Mouse (Mus musculus) MEL (cell line): Measurements from ENCODE around the gene Htr5a. TPM values are rescaled to one million over a fixed set of nuclear protein-coding genes. Genes with fewer than 3 reads are reported as not detected.

Experiments used
- DNase-seq: peaks from one replicate; pipeline ENCODE4 v3.0.0; 2011; ENCODE audit warnings: low read depth, low spot score
- H3K27ac ChIP-seq: 2 replicates; pipeline ENCODE4 v1.5.1; 2012; ENCODE audit warnings: low read depth, mild to moderate bottlenecking, control low read depth, low read length, moderate library complexity; ENCODE audit not compliant: control insufficient read depth
- H3K27me3 ChIP-seq, 2 experiments: fragments of 150-350 bp in 1 of 2; sonication (generic) in 1 of 2; 2 replicates each; pipeline ENCODE4 v1.6.1; 2012; ENCODE audit warnings: low read length in 2 of 2, mild to moderate bottlenecking in 2 of 2, improper control_type of control experiment in 1 of 2, moderate library complexity in 1 of 2; ENCODE audit not compliant: insufficient read depth in 2 of 2, control insufficient read depth in 1 of 2
- H3K36me3 ChIP-seq, 2 experiments: 2 replicates each; pipeline ENCODE4 v1.6.1; 2012 to 2014; ENCODE audit warnings: low read length in 2 of 2, improper control_type of control experiment in 1 of 2, inconsistent platforms in 1 of 2, mild to moderate bottlenecking in 1 of 2; ENCODE audit not compliant: insufficient read depth in 2 of 2, control insufficient read depth in 1 of 2
- H3K4me1 ChIP-seq, 2 experiments: fragments of 150-350 bp in 1 of 2; sonication (generic) in 1 of 2; 2 replicates each; pipeline ENCODE4 v1.6.1; 2012; ENCODE audit warnings: low read length in 2 of 2, improper control_type of control experiment in 1 of 2, mild to moderate bottlenecking in 1 of 2; ENCODE audit not compliant: insufficient read depth in 2 of 2, control insufficient read depth in 1 of 2
- H3K4me3 ChIP-seq, 2 experiments: fragments of 150-350 bp in 1 of 2; sonication (generic) in 1 of 2; 2 replicates each; pipeline ENCODE4 v1.5.1; 2012; ENCODE audit warnings: low read depth in 2 of 2, low read length in 2 of 2, mild to moderate bottlenecking in 2 of 2, moderate library complexity in 2 of 2, control low read depth in 1 of 2, improper control_type of control experiment in 1 of 2; ENCODE audit not compliant: control insufficient read depth in 1 of 2, insufficient read depth in 1 of 2
- H3K79me2 ChIP-seq: 2 replicates; pipeline ENCODE4 v1.6.1; 2012; ENCODE audit warnings: mild to moderate bottlenecking, low read length, moderate library complexity; ENCODE audit not compliant: control insufficient read depth, poor library complexity, insufficient read depth
- H3K9ac ChIP-seq: 2 replicates; pipeline ENCODE4 v1.6.1; 2012; ENCODE audit warnings: low read depth, mild to moderate bottlenecking, control low read depth, low read length, moderate library complexity; ENCODE audit not compliant: control insufficient read depth, poor library complexity, severe bottlenecking
- H3K9me3 ChIP-seq: fragments of 150-350 bp; sonication (generic); replicated peaks from 2 replicates; pipeline ENCODE4 v1.6.1; 2012; ENCODE audit warnings: mild to moderate bottlenecking, low read length, improper control_type of control experiment, moderate library complexity; ENCODE audit not compliant: insufficient read depth
- BHLHE40 ChIP-seq: IDR thresholded peaks from 2 replicates; pipeline ENCODE4 v1.6.1; 2012; ENCODE audit warnings: low read depth, mild to moderate bottlenecking, inconsistent platforms, low read length, improper control_type of control experiment, borderline replicate concordance
- CHD2 ChIP-seq: IDR thresholded peaks from 2 replicates; pipeline ENCODE4 v1.6.1; 2011; ENCODE audit warnings: low read length, improper control_type of control experiment
- CTCF ChIP-seq, 3 experiments: IDR thresholded peaks in 2 of 3; conservative IDR thresholded peaks in 1 of 3; 2 replicates each; pipeline ENCODE4 v1.5.1; 2011 to 2012; ENCODE audit warnings: low read length in 3 of 3, low read depth in 2 of 3, mild to moderate bottlenecking in 2 of 3, improper control_type of control experiment in 1 of 3, inconsistent platforms in 1 of 3, mixed read lengths in 1 of 3, moderate library complexity in 1 of 3; ENCODE audit not compliant: control insufficient read depth in 1 of 3, insufficient read depth in 1 of 3, poor library complexity in 1 of 3, severe bottlenecking in 1 of 3
- ELF1 ChIP-seq: IDR thresholded peaks from 2 replicates; pipeline ENCODE4 v1.6.1; 2014; ENCODE audit warnings: low read depth, mild to moderate bottlenecking, inconsistent platforms, low read length, improper control_type of control experiment, moderate library complexity
- EP300 ChIP-seq, 2 experiments: IDR thresholded peaks; 2 replicates each; pipeline ENCODE4 v1.6.1; 2011; ENCODE audit warnings: improper control_type of control experiment in 2 of 2, low read length in 2 of 2, low read depth in 1 of 2, mild to moderate bottlenecking in 1 of 2
- GATA1 ChIP-seq: IDR thresholded peaks from 2 replicates; pipeline ENCODE4 v1.6.1; 2011; ENCODE audit warnings: low read depth, low read length, improper control_type of control experiment
- HCFC1 ChIP-seq: IDR thresholded peaks from 2 replicates; pipeline ENCODE4 v1.6.1; 2012; ENCODE audit warnings: low read depth, mild to moderate bottlenecking, inconsistent platforms, low read length, improper control_type of control experiment, moderate library complexity
- JUND ChIP-seq: IDR thresholded peaks from 2 replicates; pipeline ENCODE4 v1.6.1; 2011; ENCODE audit warnings: low read depth, mild to moderate bottlenecking, improper control_type of control experiment, low read length
- KAT2A ChIP-seq: conservative IDR thresholded peaks from 2 replicates; pipeline ENCODE4 v1.6.1; 2012; ENCODE audit warnings: low read depth, low read length, improper control_type of control experiment, inconsistent platforms
- MAFK ChIP-seq: IDR thresholded peaks from 2 replicates; pipeline ENCODE4 v1.6.1; 2011; ENCODE audit warnings: low read depth, mild to moderate bottlenecking, low read length, improper control_type of control experiment, borderline replicate concordance
- MAZ ChIP-seq: IDR thresholded peaks from 2 replicates; pipeline ENCODE4 v1.6.1; 2012; ENCODE audit warnings: low read depth, mild to moderate bottlenecking, inconsistent platforms, low read length, improper control_type of control experiment
- MEF2A ChIP-seq: IDR thresholded peaks from 2 replicates; pipeline ENCODE4 v1.6.1; 2014; ENCODE audit warnings: low read depth, mild to moderate bottlenecking, inconsistent platforms, low read length, improper control_type of control experiment; ENCODE audit not compliant: poor library complexity, insufficient replicate concordance, severe bottlenecking; ENCODE audit errors: extremely low read depth
- MXI1 ChIP-seq: IDR thresholded peaks from 2 replicates; pipeline ENCODE4 v1.6.1; 2011; ENCODE audit warnings: mild to moderate bottlenecking, low read depth, low read length, improper control_type of control experiment
- MYB ChIP-seq: IDR thresholded peaks from 2 replicates; pipeline ENCODE4 v1.6.1; 2011; ENCODE audit warnings: mild to moderate bottlenecking, low read depth, low read length, improper control_type of control experiment
- MYC ChIP-seq: IDR thresholded peaks from 2 replicates; pipeline ENCODE4 v1.6.1; 2011; ENCODE audit warnings: low read depth, mild to moderate bottlenecking, low read length, improper control_type of control experiment, moderate library complexity
- NELFE ChIP-seq: IDR thresholded peaks from 2 replicates; pipeline ENCODE4 v1.6.1; 2011; ENCODE audit warnings: low read depth, low read length, improper control_type of control experiment
- NRF1 ChIP-seq: IDR thresholded peaks from 2 replicates; pipeline ENCODE4 v1.6.1; 2014; ENCODE audit warnings: low read depth, mild to moderate bottlenecking, inconsistent platforms, low read length, improper control_type of control experiment, moderate library complexity; ENCODE audit not compliant: poor library complexity, insufficient read depth, severe bottlenecking
- POLR2A ChIP-seq, 2 experiments: IDR thresholded peaks; 2 replicates each; pipeline ENCODE4 v1.6.1; 2011 to 2012; ENCODE audit warnings: low read length in 2 of 2, mild to moderate bottlenecking in 2 of 2, control low read depth in 1 of 2, improper control_type of control experiment in 1 of 2, low read depth in 1 of 2, moderate library complexity in 1 of 2; ENCODE audit not compliant: control insufficient read depth in 1 of 2, insufficient read depth in 1 of 2, poor library complexity in 1 of 2
- POLR2AphosphoS2 ChIP-seq: IDR thresholded peaks from 2 replicates; pipeline ENCODE4 v1.6.1; 2011; ENCODE audit warnings: low read length, improper control_type of control experiment
- RCOR1 ChIP-seq: IDR thresholded peaks from 2 replicates; pipeline ENCODE4 v1.6.1; 2012; ENCODE audit warnings: low read depth, mild to moderate bottlenecking, inconsistent platforms, low read length, improper control_type of control experiment
- SMC3 ChIP-seq: IDR thresholded peaks from 2 replicates; pipeline ENCODE4 v1.6.1; 2011; ENCODE audit warnings: low read depth, low read length, improper control_type of control experiment
- TBP ChIP-seq: IDR thresholded peaks from 2 replicates; pipeline ENCODE4 v1.8.0; 2011; ENCODE audit warnings: low read depth, low read length, improper control_type of control experiment
- TCF12 ChIP-seq: IDR thresholded peaks from 2 replicates; pipeline ENCODE4 v1.6.1; 2014; ENCODE audit warnings: low read depth, mild to moderate bottlenecking, inconsistent platforms, low read length, improper control_type of control experiment, moderate library complexity
- UBTF ChIP-seq: IDR thresholded peaks from 2 replicates; pipeline ENCODE4 v1.6.1; 2012; ENCODE audit warnings: low read depth, mild to moderate bottlenecking, inconsistent platforms, low read length, improper control_type of control experiment, moderate library complexity, borderline replicate concordance; ENCODE audit not compliant: insufficient read depth
- USF1 ChIP-seq: IDR thresholded peaks from 2 replicates; pipeline ENCODE4 v1.6.1; 2014; ENCODE audit warnings: low read depth, mild to moderate bottlenecking, inconsistent platforms, low read length, improper control_type of control experiment, moderate library complexity
- USF2 ChIP-seq, 2 experiments: IDR thresholded peaks; 2 replicates each; pipeline ENCODE4 v1.6.1; 2011 to 2012; ENCODE audit warnings: improper control_type of control experiment in 2 of 2, low read length in 2 of 2, borderline replicate concordance in 1 of 2, inconsistent platforms in 1 of 2, low read depth in 1 of 2, mild to moderate bottlenecking in 1 of 2; ENCODE audit not compliant: insufficient read depth in 1 of 2
- ZMIZ1 ChIP-seq: IDR thresholded peaks from 2 replicates; pipeline ENCODE4 v1.6.1; 2012; ENCODE audit warnings: low read depth, mild to moderate bottlenecking, inconsistent platforms, low read length, improper control_type of control experiment, moderate library complexity
- ZNF384 ChIP-seq: IDR thresholded peaks from 2 replicates; pipeline ENCODE4 v1.6.1; 2012; ENCODE audit warnings: low read depth, mild to moderate bottlenecking, inconsistent platforms, low read length, improper control_type of control experiment
- polyA plus RNA-seq, 2 experiments: library from polyadenylated mRNA; stranded (reverse) in 1 of 2; unstranded in 1 of 2; fragments of >175 nt in 1 of 2; fragments of >200 nt in 1 of 2; gene quantifications; 2 replicates each; pipeline versions ENCODE4 v1.2.1 to v1.2.4; 2012; ENCODE audit warnings: low replicate concordance in 2 of 2, low read depth in 1 of 2; ENCODE audit not compliant: insufficient read length in 2 of 2, insufficient read depth in 1 of 2, missing spikeins in 1 of 2
- total RNA-seq: library from RNA; depleted of rRNA; stranded (reverse); fragments of 300-350 nt; gene quantifications from 2 replicates; pipeline ENCODE4 v1.2.3, GENCODE M21; 2012

Htr5a gene
- total and polyA plus RNA-seq, 3 experiments, result not detected

DNA sequence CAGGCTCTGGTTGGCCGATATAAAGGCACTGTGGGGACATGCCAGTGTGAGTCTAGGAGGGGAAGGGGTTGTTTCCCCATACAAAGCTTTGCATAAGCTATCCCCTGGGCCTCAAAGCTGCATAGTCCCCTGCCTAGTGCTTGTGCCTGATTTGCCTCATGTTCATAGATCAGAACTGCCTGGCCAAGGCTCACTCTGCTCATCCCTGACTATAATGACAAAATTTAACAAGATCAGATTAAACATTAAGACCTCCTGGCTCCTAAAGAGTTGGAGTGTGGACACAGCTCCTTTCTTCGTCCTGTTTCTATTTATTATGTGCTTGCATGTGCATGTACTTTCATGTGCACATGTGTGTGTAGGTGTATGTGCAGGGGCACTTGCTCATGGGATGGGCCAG is 39.3 kb downstream of the Htr5a start:
- Histone ChIP-seq H3K27ac (no peak overlapping the region), H3K79me2 (no peaks in the 10 kb centered on the region), H3K9me3 (no peaks in the 10 kb centered on the region), H3K4me3 (no peak overlapping the region), H3K36me3 (no peaks in the 10 kb centered on the region), H3K9ac (no peak overlapping the region), H3K27me3 (no peaks in the 10 kb centered on the region), H3K4me1 (no peaks in the 10 kb centered on the region)
- no peak for TF ChIP-seq RCOR1
- TF ChIP-seq UBTF, result no peak
- TF ChIP-seq MAZ, result no peak
- TF ChIP-seq ZMIZ1, result no peak
- TF ChIP-seq EP300 (IDR thresholded peaks at IDR 0.05; ENCODE audit: low read depth in 1 of 2, low read length in 2 of 2), result no peak
- no peak for TF ChIP-seq POLR2A (IDR thresholded peaks at IDR 0.05; ENCODE audit: control insufficient read depth in 1 of 2, insufficient read depth in 1 of 2, low read depth in 1 of 2, low read length in 2 of 2, poor library complexity in 1 of 2)
- TF ChIP-seq USF1, result no peak
- no peak for TF ChIP-seq MEF2A
- TF ChIP-seq TCF12, result no peak
- TF ChIP-seq JUND, result no peak
- TF ChIP-seq ZNF384, result no peak
- no peak for TF ChIP-seq USF2 (IDR thresholded peaks at IDR 0.05; ENCODE audit: borderline replicate concordance in 1 of 2, insufficient read depth in 1 of 2, low read depth in 1 of 2, low read length in 2 of 2)
- TF ChIP-seq HCFC1, result no peak
- TF ChIP-seq BHLHE40, result no peak
- TF ChIP-seq TBP, result no peak
- no peak for TF ChIP-seq SMC3
- no peak for TF ChIP-seq KAT2A
- TF ChIP-seq NRF1, result no peak
- no peak for TF ChIP-seq POLR2AphosphoS2
- TF ChIP-seq CTCF (IDR thresholded peaks at IDR 0.05 in 2 of 3, conservative IDR thresholded peaks at IDR 0.05 in 1 of 3; ENCODE audit: control insufficient read depth in 1 of 3, insufficient read depth in 1 of 3, low read depth in 2 of 3, low read length in 3 of 3, poor library complexity in 1 of 3, severe bottlenecking in 1 of 3), result no peak
- no peak for DNase-seq

DNA sequence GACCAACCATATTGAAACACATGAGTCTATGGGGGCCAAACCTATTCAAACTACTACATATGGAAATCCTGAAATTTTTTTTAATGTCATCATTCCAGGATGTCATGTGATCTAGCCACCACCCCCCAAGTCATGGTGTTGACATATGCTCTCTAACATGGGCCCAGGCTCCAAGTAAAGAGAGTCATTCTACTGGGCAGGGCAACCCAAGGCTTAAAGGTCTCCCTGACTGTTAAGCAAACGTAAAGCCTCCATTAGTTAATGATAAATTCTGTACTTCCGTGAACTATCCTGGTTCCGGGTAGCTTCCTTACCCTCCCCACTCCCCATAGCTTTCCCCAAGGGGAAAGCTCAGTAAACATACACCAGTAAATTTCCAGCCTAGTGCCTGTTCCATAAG is 46.1 kb downstream of the Htr5a start:
- Histone ChIP-seq H3K4me3 (no peak overlapping the region), H3K9ac (no peak overlapping the region), H3K4me1 (no peaks in the 10 kb centered on the region), H3K9me3 (no peaks in the 10 kb centered on the region), H3K27ac (no peak overlapping the region), H3K36me3 (no peaks in the 10 kb centered on the region), H3K79me2 (no peaks in the 10 kb centered on the region), H3K27me3 (no peaks in the 10 kb centered on the region)
- no peak for TF ChIP-seq ZMIZ1
- no peak for TF ChIP-seq USF1
- no peak for TF ChIP-seq CHD2
- TF ChIP-seq MEF2A, result no peak
- TF ChIP-seq MAZ, result no peak
- no peak for TF ChIP-seq ZNF384
- TF ChIP-seq RCOR1, result no peak
- TF ChIP-seq MYC, result no peak
- no peak for TF ChIP-seq MXI1
- no peak for TF ChIP-seq MYB
- TF ChIP-seq ELF1, result no peak
- TF ChIP-seq KAT2A, result no peak
- TF ChIP-seq MAFK, result no peak
- TF ChIP-seq USF2 (IDR thresholded peaks at IDR 0.05; ENCODE audit: borderline replicate concordance in 1 of 2, insufficient read depth in 1 of 2, low read depth in 1 of 2, low read length in 2 of 2), result no peak
- TF ChIP-seq TBP, result no peak
- no peak for TF ChIP-seq SMC3
- no peak for TF ChIP-seq NELFE
- no peak for TF ChIP-seq GATA1
- no peak for TF ChIP-seq CTCF (IDR thresholded peaks at IDR 0.05 in 2 of 3, conservative IDR thresholded peaks at IDR 0.05 in 1 of 3; ENCODE audit: control insufficient read depth in 1 of 3, insufficient read depth in 1 of 3, low read depth in 2 of 3, low read length in 3 of 3, poor library complexity in 1 of 3, severe bottlenecking in 1 of 3)
- DNase-seq, result no peak
